Mouse (Mus musculus) ES-Bruce4 (cell line): ENCODE measurements around the gene Mon1a. TPM values are rescaled to one million over a fixed set of nuclear protein-coding genes. Genes with fewer than 3 reads are reported as not detected.

Experiments used
- H3K27ac ChIP-seq: 2 replicates; pipeline ENCODE4 v1.5.1; 2012; ENCODE audit warnings: low read length, inconsistent platforms; ENCODE audit not compliant: insufficient read depth
- H3K27me3 ChIP-seq: 2 replicates; pipeline ENCODE4 v1.6.1; 2012; ENCODE audit warnings: mild to moderate bottlenecking, low read length, inconsistent platforms; ENCODE audit not compliant: control insufficient read depth, poor library complexity, insufficient read depth, severe bottlenecking
- H3K36me3 ChIP-seq: 2 replicates; pipeline ENCODE4 v1.6.1; 2012; ENCODE audit warnings: inconsistent platforms, mild to moderate bottlenecking, low read length, moderate library complexity; ENCODE audit not compliant: control insufficient read depth, poor library complexity, insufficient read depth, severe bottlenecking
- H3K4me1 ChIP-seq: one replicate; pipeline ENCODE4 v1.8.1; 2011; ENCODE audit warnings: low read length; ENCODE audit not compliant: control insufficient read depth, insufficient read depth
- H3K4me3 ChIP-seq: 2 replicates; pipeline ENCODE4 v1.5.1; 2011; ENCODE audit warnings: low read depth, mild to moderate bottlenecking, low read length
- H3K9ac ChIP-seq: 2 replicates; pipeline ENCODE4 v1.6.1; 2012; ENCODE audit warnings: low read depth, mild to moderate bottlenecking, inconsistent platforms; ENCODE audit not compliant: poor library complexity, severe bottlenecking
- H3K9me3 ChIP-seq: replicated peaks from 2 replicates; pipeline ENCODE4 v1.6.1; 2012; ENCODE audit warnings: mild to moderate bottlenecking, low read length, inconsistent platforms; ENCODE audit not compliant: control insufficient read depth, poor library complexity, insufficient read depth, severe bottlenecking
- CTCF ChIP-seq: IDR thresholded peaks from one replicate; pipeline ENCODE4 v1.8.1; 2011; ENCODE audit warnings: low read depth, low read length
- EP300 ChIP-seq: IDR thresholded peaks from 2 replicates; pipeline ENCODE4 v1.6.1; 2011; ENCODE audit warnings: low read depth, low read length; ENCODE audit not compliant: insufficient read depth
- POLR2A ChIP-seq: IDR thresholded peaks from one replicate; pipeline ENCODE4 v1.8.1; 2011; ENCODE audit warnings: low read length; ENCODE audit not compliant: insufficient read depth
- polyA plus RNA-seq: library from polyadenylated mRNA; stranded (reverse); fragments of >200 nt; gene quantifications from 2 replicates; pipeline ENCODE4 v1.2.4, GENCODE M21; 2011; ENCODE audit warnings: low read depth; ENCODE audit not compliant: missing spikeins, insufficient read depth, insufficient read length

Gene Mon1a
- polyA plus RNA-seq, 1 experiment, result 4.2 TPM

GRCm38 (mm10) chr9:107866081-107866480 lies 21.9 kb upstream of the Mon1a start:
- H3K4me3 ChIP-seq, result no peak overlapping the region
- H3K9me3 ChIP-seq, result peaks cover 8% of the 10 kb centered on the region
- TF ChIP-seq POLR2A, result no peak
- no peak for TF ChIP-seq CTCF
- no peak for TF ChIP-seq EP300
- no peak overlapping the region for H3K9ac ChIP-seq
- H3K4me1 ChIP-seq, result no peaks in the 10 kb centered on the region
- H3K36me3 ChIP-seq, result peaks cover 10% of the 10 kb centered on the region
- no peak overlapping the region for H3K27ac ChIP-seq
- no peaks in the 10 kb centered on the region for H3K27me3 ChIP-seq

- Histone ChIP-seq H3K36me3 (peaks cover 5% of the 10 kb centered on the region; the same call in 1 of the 2 replicates), H3K27ac (peak overlapping the region; percentile 51), H3K9ac (peak overlapping the region; percentile 97), H3K9me3 (no peaks in the 10 kb centered on the region), H3K4me1 (no peaks in the 10 kb centered on the region), H3K4me3 (peak overlapping the region; percentile 100), H3K27me3 (no peaks in the 10 kb centered on the region)
- no peak for TF ChIP-seq CTCF
- peak; percentile 19 for TF ChIP-seq POLR2A
Measured at GRCm38 (mm10) chr9:107872350-107873098, 15.4 kb upstream of the Mon1a start.

DNA sequence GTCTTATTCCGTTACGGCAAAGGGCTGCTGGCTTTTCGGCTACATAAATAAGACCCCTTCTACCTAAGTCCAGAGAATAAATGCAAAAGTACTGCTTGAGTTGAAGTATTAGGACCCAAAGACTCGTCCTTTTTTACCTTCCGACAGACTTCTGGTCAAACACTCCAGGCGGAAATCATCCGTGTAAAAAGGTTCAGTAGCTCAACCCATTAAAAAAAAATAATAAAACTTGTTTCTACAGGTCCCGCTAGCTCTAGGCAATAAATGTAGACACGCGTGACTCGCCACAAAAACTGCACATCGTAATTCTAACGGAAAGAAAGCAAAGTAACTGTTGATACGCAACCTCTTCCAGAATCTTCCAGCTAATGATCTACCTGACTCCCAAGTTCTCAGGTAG lies 14.8 kb upstream of the Mon1a start, which contains the start of gene Rbm6:
Gene Rbm6, minus strand, starts transcription at position 101 of the 400 bp plus-strand sequence.
- H3K36me3 ChIP-seq, result peaks cover 5% of the 10 kb centered on the region; the same call in 1 of the 2 replicates
- H3K27ac ChIP-seq, result peak within 1 kb of the TSS; percentile 51
- H3K4me1 ChIP-seq, result no peaks in the 10 kb centered on the region
- H3K4me3 ChIP-seq, result peak within 1 kb of the TSS; percentile 100
- H3K27me3 ChIP-seq, result no peaks in the 10 kb centered on the region
- no peak for TF ChIP-seq CTCF
- no peak for TF ChIP-seq EP300
- TF ChIP-seq POLR2A, result no peak
- H3K9me3 ChIP-seq, result no peaks in the 10 kb centered on the region
- peak within 1 kb of the TSS; percentile 97 for H3K9ac ChIP-seq

DNA sequence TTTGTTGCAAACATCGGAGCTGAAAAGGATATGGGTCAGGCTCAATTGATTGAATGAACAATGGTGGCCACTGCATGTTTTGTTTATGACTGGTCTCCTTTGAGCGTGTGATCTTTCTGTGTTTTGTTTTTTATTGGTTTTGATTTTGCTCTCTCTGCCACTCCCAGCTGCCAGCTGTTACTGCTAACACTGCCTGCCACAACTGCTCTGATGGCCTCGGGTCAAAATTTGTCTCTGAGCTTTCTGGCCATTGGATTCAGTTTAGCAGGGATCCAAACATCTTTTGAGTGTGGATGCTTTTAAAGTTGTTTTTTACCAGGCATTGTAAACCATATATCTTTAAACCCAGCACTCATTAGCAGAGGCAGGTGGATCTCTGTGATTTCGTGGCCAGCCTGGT lies 7.5 kb upstream of the Mon1a start:
- no peaks in the 10 kb centered on the region for H3K4me1 ChIP-seq
- no peak overlapping the region for H3K9ac ChIP-seq
- H3K4me3 ChIP-seq, result no peak overlapping the region
- no peaks in the 10 kb centered on the region for H3K27me3 ChIP-seq
- H3K9me3 ChIP-seq, result no peaks in the 10 kb centered on the region
- H3K36me3 ChIP-seq, result no peaks in the 10 kb centered on the region
- TF ChIP-seq POLR2A (no peak), EP300 (no peak), CTCF (no peak)
- no peak overlapping the region for H3K27ac ChIP-seq

DNA sequence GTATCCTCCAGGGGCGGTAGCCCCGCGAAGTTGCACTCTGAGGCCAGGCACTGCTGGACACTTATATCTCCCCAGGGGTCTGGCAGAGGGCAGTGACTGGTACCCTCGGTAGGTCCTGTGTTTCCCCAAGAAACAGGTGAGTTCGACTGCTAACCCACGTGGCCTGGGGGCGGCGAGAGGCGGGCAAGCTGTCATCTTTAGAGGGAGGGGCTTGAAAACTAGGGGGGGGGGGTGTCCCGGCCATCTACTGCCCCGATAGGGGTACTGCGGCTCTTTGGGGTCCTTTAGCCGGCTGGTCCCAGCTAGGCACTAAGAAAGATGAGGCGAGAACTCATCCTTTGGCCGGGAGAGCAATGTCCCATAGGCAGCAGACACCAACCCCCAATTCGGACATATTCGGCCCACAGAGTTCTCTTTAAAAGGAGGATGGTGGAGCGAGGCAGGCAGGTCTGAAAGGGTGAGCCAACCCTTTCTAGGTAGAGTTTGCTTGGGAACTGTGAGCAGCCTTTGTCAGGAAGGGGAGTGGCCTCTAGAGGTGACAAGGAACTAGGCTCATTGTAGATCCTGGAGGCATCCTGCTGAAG lies 408 bp downstream of the Mon1a start:
- no peaks in the 10 kb centered on the region for H3K4me1 ChIP-seq
- no peaks in the 10 kb centered on the region for H3K9me3 ChIP-seq
- no peak overlapping the region for H3K27ac ChIP-seq
- no peak for TF ChIP-seq EP300
- no peak for TF ChIP-seq POLR2A
- no peak for TF ChIP-seq CTCF
- H3K36me3 ChIP-seq, result no peaks in the 10 kb centered on the region
- peak overlapping the region; percentile 16 for H3K9ac ChIP-seq
- peak overlapping the region; percentile 73 for H3K4me3 ChIP-seq
- H3K27me3 ChIP-seq, result no peaks in the 10 kb centered on the region

DNA sequence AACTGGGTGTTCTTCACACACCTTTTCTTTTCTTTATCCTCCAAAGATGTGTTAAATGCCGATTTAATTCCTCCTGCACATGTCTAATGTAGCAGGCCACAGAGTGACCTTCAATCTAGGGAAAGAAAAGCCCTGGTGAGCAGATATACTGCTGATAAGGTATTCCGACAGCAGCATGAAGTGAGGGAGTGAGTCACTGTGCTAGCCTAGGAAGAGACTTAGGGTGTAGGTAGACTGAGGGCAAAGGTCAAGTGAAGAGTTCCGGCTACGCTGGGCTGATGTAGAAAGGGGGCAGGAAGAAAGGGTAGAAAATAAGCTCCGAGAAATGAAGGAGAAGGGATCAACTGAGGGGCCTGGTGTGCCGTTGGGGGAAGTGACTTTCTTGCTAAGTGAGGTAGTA lies 2.3 kb downstream of the Mon1a start:
- TF ChIP-seq CTCF (no peak), EP300 (no peak), POLR2A (no peak)
- H3K9ac ChIP-seq, result no peak overlapping the region
- no peaks in the 10 kb centered on the region for H3K36me3 ChIP-seq
- H3K4me1 ChIP-seq, result no peaks in the 10 kb centered on the region
- no peaks in the 10 kb centered on the region for H3K27me3 ChIP-seq
- H3K27ac ChIP-seq, result no peak overlapping the region
- H3K9me3 ChIP-seq, result no peaks in the 10 kb centered on the region
- H3K4me3 ChIP-seq, result no peak overlapping the region
